Mouse (Mus musculus) yolk sac, embryonic 10.5 days (tissue): ENCODE measurements around the gene Get4.

ENCODE experiments used
- DNase-seq: peaks from one replicate; pipeline ENCODE4 v3.0.0-alpha.2; 2017; ENCODE audit warnings: low spot score

Gene Get4

GRCm38 (mm10) chr5:139283460-139284180 is 31.5 kb downstream of the Get4 start:
- no peak for DNase-seq

GRCm38 (mm10) chr5:139285383-139286067 is 33.4 kb downstream of the Get4 start:
- DNase-seq: peak; percentile 58

- peak; percentile 53 for DNase-seq
Observed at GRCm38 (mm10) chr5:139286142-139286941, 34.2 kb downstream of the Get4 start.

GRCm38 (mm10) chr5:139287099-139287498 is 35.0 kb downstream of the Get4 start:
- DNase-seq: no peak

- no peak for DNase-seq
Observed at GRCm38 (mm10) chr5:139287787-139288186, 35.7 kb downstream of the Get4 start.

GRCm38 (mm10) chr5:139288591-139288990 is 36.5 kb downstream of the Get4 start:
- DNase-seq: no peak

- DNase-seq: no peak
Observed at GRCm38 (mm10) chr5:139290467-139291259, 38.5 kb downstream of the Get4 start.

GRCm38 (mm10) chr5:139291811-139292560 is 39.9 kb downstream of the Get4 start:
- no peak for DNase-seq

GRCm38 (mm10) chr5:139294089-139294488 is 42.0 kb downstream of the Get4 start:
- no peak for DNase-seq

GRCm38 (mm10) chr5:139297092-139297491 is 45.0 kb downstream of the Get4 start:
- DNase-seq: no peak

- DNase-seq: no peak
Observed at GRCm38 (mm10) chr5:139297745-139298144, 45.6 kb downstream of the Get4 start.

- DNase-seq: no peak
Observed at GRCm38 (mm10) chr5:139302101-139302500, 50.0 kb downstream of the Get4 start.

- peak; percentile 39 for DNase-seq
Observed at GRCm38 (mm10) chr5:139303646-139304061, 51.5 kb downstream of the Get4 start.

- no peak for DNase-seq
Observed at GRCm38 (mm10) chr5:139309946-139310345, 57.8 kb downstream of the Get4 start.

- DNase-seq: no peak
Observed at GRCm38 (mm10) chr5:139310477-139310876, 58.4 kb downstream of the Get4 start.

- DNase-seq: no peak
Observed at GRCm38 (mm10) chr5:139311822-139312221, 59.7 kb downstream of the Get4 start.

GRCm38 (mm10) chr5:139313536-139313935 is 61.4 kb downstream of the Get4 start:
- no peak for DNase-seq

GRCm38 (mm10) chr5:139314941-139315642 is 63.0 kb downstream of the Get4 start:
- DNase-seq: no peak

- peak; percentile 92 for DNase-seq
Observed at GRCm38 (mm10) chr5:139316982-139317675, 65.0 kb downstream of the Get4 start.
